Mouse (Mus musculus) lung, embryonic 14.5 days (tissue): Measurements from ENCODE around the gene Fndc8. TPM values are rescaled to one million over a fixed set of nuclear protein-coding genes. Genes with fewer than 3 reads are reported as not detected.

Source experiments
- ATAC-seq: fragments of 200-750 bp; cut with Nextera tagmentation; 2 replicates; pipeline ENCODE4 v1.8.0; 2017; ENCODE audit warnings: mild to moderate bottlenecking, moderate TSS enrichment, moderate library complexity; ENCODE audit not compliant: insufficient read depth
- DNase-seq: peaks from one replicate; pipeline ENCODE4 v3.0.0-alpha.2; 2015
- H3K27ac ChIP-seq: fragments of 300-500 bp; sonication (generic); 2 replicates; pipeline ENCODE4 v1.5.1; 2014; ENCODE audit warnings: low read depth, mild to moderate bottlenecking, moderate library complexity
- H3K27me3 ChIP-seq: fragments of 300-500 bp; sonication (generic); 2 replicates; pipeline ENCODE4 v1.6.1; 2014; ENCODE audit warnings: low read length, control low read depth; ENCODE audit not compliant: insufficient read depth
- H3K36me3 ChIP-seq: fragments of 300-500 bp; sonication (generic); 2 replicates; pipeline ENCODE4 v1.6.1; 2014; ENCODE audit warnings: control low read depth; ENCODE audit not compliant: insufficient read depth
- H3K4me1 ChIP-seq: fragments of 300-500 bp; sonication (generic); 2 replicates; pipeline ENCODE4 v1.6.1; 2014; ENCODE audit warnings: antibody characterized with exemption, control low read depth; ENCODE audit not compliant: insufficient read depth
- H3K4me2 ChIP-seq: fragments of 300-500 bp; sonication (generic); 2 replicates; pipeline ENCODE4 v1.6.1; 2014; ENCODE audit warnings: mild to moderate bottlenecking
- H3K4me3 ChIP-seq: fragments of 300-500 bp; sonication (generic); 2 replicates; pipeline ENCODE4 v1.5.1; 2014; ENCODE audit warnings: low read depth, low read length
- H3K9ac ChIP-seq: fragments of 300-500 bp; sonication (generic); 2 replicates; pipeline ENCODE4 v1.6.1; 2014
- H3K9me3 ChIP-seq: fragments of 300-500 bp; sonication (generic); 2 replicates; pipeline ENCODE4 v1.6.1; 2016; ENCODE audit warnings: low read depth, low read length, control low read depth
- CTCF ChIP-seq: IDR thresholded peaks from 2 replicates; pipeline ENCODE4 v1.5.1; 2016; ENCODE audit warnings: antibody characterized with exemption, low read depth
- WGBS: fragments of 180-500 bp; shearing (Covaris S2); extraction: QIAGEN DNeasy Blood & Tissue Kit; methylation state at CpG from one replicate; pipeline ENCODE4 v1.1.7; 2014; 5-methylcytosine and 5-hydroxymethylcytosine counted together
- polyA plus RNA-seq: library from polyadenylated mRNA; unstranded; fragments of >200 nt; fragmentation: Nextera tagmentation; extraction: Ambion mirVana; gene quantifications from 2 replicates; pipeline ENCODE4 v1.2.1, GENCODE M21; 2014

The Fndc8 gene
- polyA plus RNA-seq, 1 experiment from 2014 or later = not detected

DNA sequence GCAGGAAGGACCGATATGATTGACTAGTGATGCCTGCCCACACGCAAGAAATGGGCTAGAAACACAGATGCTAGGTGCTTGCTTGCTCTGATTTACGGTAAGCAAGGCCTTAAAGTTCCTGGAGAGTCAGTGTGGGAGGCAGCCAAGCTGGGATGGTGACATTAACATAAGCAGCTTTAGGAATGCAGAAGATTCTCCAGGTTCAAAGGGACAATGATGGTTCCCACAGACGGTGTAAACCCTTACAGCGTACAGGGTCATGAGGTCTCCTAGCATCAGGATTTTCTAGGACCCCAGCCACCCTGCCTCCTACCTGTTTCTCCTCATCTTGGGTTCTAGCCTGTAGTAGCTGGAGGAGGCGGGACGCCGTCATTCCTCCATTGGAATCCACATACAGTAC is 8.7 kb upstream of the Fndc8 start:
- no peaks in the 10 kb centered on the region for H3K27me3 ChIP-seq
- H3K9me3 ChIP-seq = no peaks in the 10 kb centered on the region
- no peak for DNase-seq
- WGBS = 66% methylated on average over 8 of the region's 8 CpGs
- no peak overlapping the region for H3K4me3 ChIP-seq
- no peak overlapping the region for H3K4me2 ChIP-seq
- H3K4me1 ChIP-seq = no peaks in the 10 kb centered on the region
- no peak overlapping the region for H3K9ac ChIP-seq
- no peak for ATAC-seq
- TF ChIP-seq CTCF = no peak
- H3K27ac ChIP-seq = no peak overlapping the region
- peaks cover 10% of the 10 kb centered on the region; the same call in 1 of the 2 replicates for H3K36me3 ChIP-seq

DNA sequence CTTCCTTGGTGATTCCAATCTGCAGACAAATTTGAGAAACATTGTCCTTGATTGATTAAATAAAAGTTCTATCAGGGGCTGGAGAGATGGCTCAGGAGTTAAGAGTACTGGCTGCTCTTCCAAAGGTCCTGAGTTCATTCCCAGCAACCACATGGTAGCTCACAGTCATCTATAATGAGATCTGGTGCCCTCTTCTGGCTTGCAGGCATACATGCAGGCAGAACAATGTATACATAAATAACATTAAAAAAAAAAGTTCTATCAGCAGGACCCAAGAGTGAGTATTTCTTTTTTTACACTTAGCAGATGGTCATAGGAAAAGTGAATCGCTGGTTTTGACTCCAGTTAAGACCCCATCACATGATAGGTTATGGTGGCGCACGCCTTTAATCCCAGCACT is 5.4 kb upstream of the Fndc8 start:
- peak; percentile 31 for DNase-seq
- no peak for ATAC-seq
- Histone ChIP-seq H3K27me3 (no peaks in the 10 kb centered on the region), H3K4me1 (peaks cover 5% of the 10 kb centered on the region), H3K27ac (no peak overlapping the region), H3K36me3 (peaks cover 7% of the 10 kb centered on the region; the same call in 1 of the 2 replicates), H3K9me3 (no peaks in the 10 kb centered on the region), H3K4me2 (no peak overlapping the region), H3K9ac (no peak overlapping the region), H3K4me3 (no peak overlapping the region)
- TF ChIP-seq CTCF = peak; percentile 55
- 90% methylated on average over 3 of the region's 3 CpGs for WGBS

DNA sequence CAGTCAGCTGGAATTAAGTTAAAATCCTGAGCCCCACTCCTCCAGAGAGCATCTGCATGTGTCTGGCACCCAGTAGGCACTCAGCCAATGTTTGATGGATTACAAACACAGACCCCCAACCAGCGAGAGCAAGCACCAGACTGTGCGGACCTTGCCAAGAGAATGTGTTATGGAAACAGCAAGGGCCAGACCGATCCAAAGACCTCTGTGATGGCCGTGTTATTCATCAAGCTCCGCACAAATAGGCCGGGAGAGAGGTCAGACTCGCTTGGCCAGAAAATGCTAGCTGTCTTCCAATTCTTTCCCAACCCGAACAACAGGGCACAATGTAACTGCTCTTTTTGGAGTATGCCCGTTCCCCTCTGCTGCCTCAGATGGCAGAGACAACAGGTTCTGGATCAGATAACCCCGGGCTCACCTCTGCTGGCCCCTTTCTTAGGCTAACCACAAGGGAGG is 3.4 kb upstream of the Fndc8 start:
- ATAC-seq (peak; percentile 48; the same call in 1 of the 2 replicates), DNase-seq (peak; percentile 73)
- H3K27ac ChIP-seq = no peak overlapping the region
- peaks cover 5% of the 10 kb centered on the region for H3K4me1 ChIP-seq
- peak overlapping the region; percentile 91 for H3K4me2 ChIP-seq
- TF ChIP-seq CTCF = no peak
- no peaks in the 10 kb centered on the region for H3K27me3 ChIP-seq
- no peak overlapping the region for H3K9ac ChIP-seq
- no peaks in the 10 kb centered on the region for H3K9me3 ChIP-seq
- no peak overlapping the region for H3K4me3 ChIP-seq
- WGBS = 32% methylated on average over 10 of the region's 10 CpGs
- H3K36me3 ChIP-seq = no peaks in the 10 kb centered on the region

DNA sequence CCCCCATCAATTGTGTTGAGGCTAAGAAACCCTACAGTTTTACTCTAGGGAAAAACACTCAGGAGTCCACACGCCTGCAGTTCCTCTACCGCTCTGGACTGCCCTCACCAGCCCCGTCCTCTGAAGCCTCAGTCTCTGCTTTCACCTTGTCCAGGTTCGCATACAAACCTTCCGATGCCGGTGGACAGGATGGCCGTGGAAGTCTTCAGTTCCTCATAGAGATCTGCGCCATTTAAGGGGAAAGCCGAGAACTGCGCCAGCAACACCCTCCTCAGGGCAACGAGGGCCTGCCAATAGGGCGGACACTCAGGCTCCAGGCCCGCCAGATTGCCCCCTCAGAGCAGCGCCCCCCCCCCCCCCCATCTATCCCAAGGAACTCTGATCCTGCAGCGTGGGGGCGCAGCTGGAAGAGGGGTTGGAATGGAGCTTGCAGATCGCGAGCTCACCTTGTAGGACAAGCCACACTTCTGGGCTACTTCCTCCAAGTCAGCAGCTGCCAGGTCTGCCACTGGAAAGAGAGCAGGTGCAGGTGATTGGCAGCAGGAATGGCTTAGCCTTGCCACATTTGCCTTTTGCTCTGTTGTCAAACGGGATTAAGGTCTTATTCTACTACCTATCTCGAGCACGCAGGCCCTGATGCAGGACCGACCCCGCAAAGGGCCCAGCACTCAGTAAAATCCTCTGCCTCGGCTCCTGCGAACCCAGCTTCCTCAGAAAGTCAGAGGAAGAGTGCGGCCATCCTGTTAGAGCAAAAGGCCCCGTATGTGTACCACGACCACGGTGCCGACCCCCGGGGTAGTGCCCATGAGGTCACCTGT is 2.2 kb upstream of the Fndc8 start:
- H3K27ac ChIP-seq = peak overlapping the region; percentile 70; the same call in 1 of the 2 replicates
- ATAC-seq = peak; percentile 47
- H3K4me3 ChIP-seq = peak overlapping the region; percentile 67
- peak overlapping the region; percentile 73 for H3K9ac ChIP-seq
- peak; percentile 16; the same call in 1 of the 2 replicates for TF ChIP-seq CTCF
- DNase-seq = peak; percentile 30
- no peaks in the 10 kb centered on the region for H3K27me3 ChIP-seq
- peaks cover 5% of the 10 kb centered on the region for H3K4me1 ChIP-seq
- 4% methylated on average over 30 of the region's 31 CpGs for WGBS
- peak overlapping the region; percentile 91 for H3K4me2 ChIP-seq
- no peaks in the 10 kb centered on the region for H3K36me3 ChIP-seq
- no peaks in the 10 kb centered on the region for H3K9me3 ChIP-seq

DNA sequence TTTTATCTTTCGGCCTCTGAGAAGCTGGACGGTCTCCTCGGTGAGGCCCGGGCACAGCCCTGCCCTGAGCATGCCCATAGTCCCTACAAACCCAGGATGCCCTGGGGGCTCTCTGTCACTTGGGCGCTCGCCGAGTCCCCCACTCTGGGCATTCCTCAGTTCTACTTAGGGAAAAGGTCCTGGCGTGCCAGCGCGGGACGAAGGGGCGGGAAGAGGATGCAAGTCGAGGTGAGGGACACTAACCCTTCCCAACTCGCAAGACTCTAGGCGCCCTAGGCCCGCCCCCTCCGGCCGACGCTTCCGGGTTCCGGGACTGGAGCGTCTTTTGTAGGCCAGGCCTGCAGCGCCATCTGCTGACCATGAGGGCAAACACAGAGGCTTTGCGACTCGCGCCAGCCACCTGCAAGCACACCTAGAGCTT is 1.6 kb upstream of the Fndc8 start, which contains the start of gene Rad51d:
Rad51d (minus strand) TSS at position 273 of the 421 bp plus-strand sequence.
- H3K9ac ChIP-seq = peak within 1 kb of the TSS; percentile 73
- no peaks in the 10 kb centered on the region for H3K27me3 ChIP-seq
- peak within 1 kb of the TSS; percentile 91 for H3K4me2 ChIP-seq
- peak; percentile 92 for TF ChIP-seq CTCF
- no peaks in the 10 kb centered on the region for H3K36me3 ChIP-seq
- peak within 1 kb of the TSS; percentile 67 for H3K4me3 ChIP-seq
- DNase-seq (peak; percentile 97), ATAC-seq (peak; percentile 91)
- peak within 1 kb of the TSS; percentile 70; the same call in 1 of the 2 replicates for H3K27ac ChIP-seq
- peaks cover 5% of the 10 kb centered on the region for H3K4me1 ChIP-seq
- H3K9me3 ChIP-seq = no peaks in the 10 kb centered on the region
- under 1% methylated on average over 26 of the region's 26 CpGs for WGBS

DNA sequence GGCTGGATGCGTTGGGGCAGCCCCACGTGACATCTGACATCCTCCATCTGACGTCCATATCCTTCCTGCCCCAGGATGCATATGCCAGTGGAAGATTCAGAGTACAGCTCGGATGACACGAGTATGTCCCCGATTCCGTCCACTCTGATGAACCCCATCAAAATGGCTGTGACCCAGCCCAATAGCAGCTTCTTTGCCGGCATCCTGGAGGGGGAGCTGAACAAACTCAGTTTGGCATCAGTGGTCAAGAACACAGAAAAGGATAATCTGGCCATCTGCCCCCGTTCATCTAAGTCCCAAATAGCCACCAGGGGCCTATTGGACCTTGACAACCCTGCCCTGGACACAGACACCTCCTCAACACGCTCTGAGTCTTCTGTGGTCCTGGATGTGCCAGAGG is 5.6 kb downstream of the Fndc8 start:
- DNase-seq = no peak

DNA sequence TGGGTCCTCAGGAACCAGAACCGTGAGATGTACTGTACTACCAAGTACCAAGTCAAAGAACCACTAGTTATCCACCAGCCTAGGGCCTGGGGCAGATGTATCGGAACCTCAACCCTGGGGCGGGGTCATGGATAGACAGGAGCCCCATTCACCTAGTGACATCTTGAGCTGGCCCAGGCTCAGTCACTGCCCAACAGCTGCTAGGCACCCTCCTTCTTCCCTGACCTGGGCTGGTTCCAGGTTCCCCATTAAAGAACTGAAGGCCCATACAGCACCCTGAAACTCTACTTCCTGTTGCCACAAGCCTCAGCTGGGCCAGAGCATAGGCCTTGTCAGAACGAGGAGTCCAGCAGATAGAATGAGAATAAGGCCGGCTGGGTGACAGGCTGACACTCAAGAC is 7.8 kb downstream of the Fndc8 start:
- no peak overlapping the region for H3K27ac ChIP-seq
- no peak overlapping the region for H3K4me3 ChIP-seq
- no peaks in the 10 kb centered on the region for H3K4me1 ChIP-seq
- no peak for TF ChIP-seq CTCF
- no peaks in the 10 kb centered on the region for H3K27me3 ChIP-seq
- H3K9ac ChIP-seq = no peak overlapping the region
- 93% methylated on average over 5 of the region's 5 CpGs for WGBS
- H3K4me2 ChIP-seq = no peak overlapping the region
- H3K9me3 ChIP-seq = no peaks in the 10 kb centered on the region
- H3K36me3 ChIP-seq = peaks cover 47% of the 10 kb centered on the region
- DNase-seq (no peak), ATAC-seq (no peak)

More for the DNA sequence above, 5.6 kb downstream of the Fndc8 start:
- no peak overlapping the region for H3K4me2 ChIP-seq
- no peaks in the 10 kb centered on the region for H3K9me3 ChIP-seq
- TF ChIP-seq CTCF = no peak
- H3K4me1 ChIP-seq = no peaks in the 10 kb centered on the region
- no peak for ATAC-seq
- 70% methylated on average over 10 of the region's 10 CpGs for WGBS
- no peak overlapping the region for H3K27ac ChIP-seq
- no peak overlapping the region for H3K9ac ChIP-seq
- H3K4me3 ChIP-seq = no peak overlapping the region
- H3K27me3 ChIP-seq = no peaks in the 10 kb centered on the region
- peaks cover 26% of the 10 kb centered on the region for H3K36me3 ChIP-seq
